Mouse (Mus musculus): ENCODE results near the gene Ypel2. TPM values are rescaled to one million over a fixed set of nuclear protein-coding genes. Genes with fewer than 3 reads are reported as not detected.

Ypel2 gene
- polyA plus RNA-seq, 1 experiment from 2014 or later = 7.7 TPM

DNA sequence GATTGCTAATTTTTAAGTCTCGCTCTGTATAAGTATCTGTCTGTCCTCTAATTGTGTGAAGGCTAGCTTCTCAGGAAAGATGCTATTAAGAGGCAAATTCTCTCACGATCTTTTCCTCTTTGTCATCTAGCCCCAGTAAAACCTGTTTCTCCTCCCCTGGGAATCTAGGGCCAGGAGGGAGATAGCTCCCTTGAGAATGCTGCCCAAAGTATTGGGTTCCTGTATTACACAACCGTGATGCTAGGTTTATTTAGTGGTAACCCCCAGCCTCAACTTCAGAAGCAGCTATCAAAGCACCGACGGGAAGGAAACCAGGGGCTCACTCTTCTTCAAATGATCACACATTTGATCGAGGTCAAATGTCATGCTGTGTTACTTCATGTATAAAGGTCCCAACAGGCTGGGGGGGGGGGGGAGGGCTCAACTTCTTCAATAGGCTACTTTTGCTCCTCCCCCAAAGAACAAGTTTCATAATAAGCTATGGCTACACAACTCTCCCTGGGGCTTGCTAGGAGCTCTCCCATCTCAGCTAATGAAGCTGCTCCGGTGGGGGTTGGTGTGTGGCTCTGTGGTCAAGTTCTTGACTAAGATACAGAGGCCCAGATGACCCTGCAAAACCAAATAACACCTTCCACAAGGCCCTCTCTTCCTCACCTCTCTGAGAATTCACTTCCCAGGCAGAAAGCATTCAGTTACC is 22.3 kb downstream of the Ypel2 start:
- Histone ChIP-seq H3K4me2 (ENCODE audit: low read depth, low read length) (no peak overlapping the region), H3K4me3 (replicated peaks; ENCODE audit: low read length) (no peak overlapping the region), H3K9ac (ENCODE audit: low read length) (no peak overlapping the region), H3K27ac (ENCODE audit: low read length) (no peak overlapping the region), H3K27me3 (ENCODE audit: control insufficient read depth, insufficient read depth, low read length) (no peaks in the 10 kb centered on the region), H3K9me3 (replicated peaks; ENCODE audit: control insufficient read depth, low read length) (no peaks in the 10 kb centered on the region), H3K36me3 (ENCODE audit: control insufficient read depth, insufficient read depth, low read length) (no peaks in the 10 kb centered on the region), H3K4me1 (ENCODE audit: control insufficient read depth, insufficient read depth, low read length) (peaks cover 18% of the 10 kb centered on the region)
- 67% methylated on average over 7 of the region's 7 CpGs for WGBS
- no peak for ATAC-seq (ENCODE audit: insufficient read depth, low FRiP score)

DNA sequence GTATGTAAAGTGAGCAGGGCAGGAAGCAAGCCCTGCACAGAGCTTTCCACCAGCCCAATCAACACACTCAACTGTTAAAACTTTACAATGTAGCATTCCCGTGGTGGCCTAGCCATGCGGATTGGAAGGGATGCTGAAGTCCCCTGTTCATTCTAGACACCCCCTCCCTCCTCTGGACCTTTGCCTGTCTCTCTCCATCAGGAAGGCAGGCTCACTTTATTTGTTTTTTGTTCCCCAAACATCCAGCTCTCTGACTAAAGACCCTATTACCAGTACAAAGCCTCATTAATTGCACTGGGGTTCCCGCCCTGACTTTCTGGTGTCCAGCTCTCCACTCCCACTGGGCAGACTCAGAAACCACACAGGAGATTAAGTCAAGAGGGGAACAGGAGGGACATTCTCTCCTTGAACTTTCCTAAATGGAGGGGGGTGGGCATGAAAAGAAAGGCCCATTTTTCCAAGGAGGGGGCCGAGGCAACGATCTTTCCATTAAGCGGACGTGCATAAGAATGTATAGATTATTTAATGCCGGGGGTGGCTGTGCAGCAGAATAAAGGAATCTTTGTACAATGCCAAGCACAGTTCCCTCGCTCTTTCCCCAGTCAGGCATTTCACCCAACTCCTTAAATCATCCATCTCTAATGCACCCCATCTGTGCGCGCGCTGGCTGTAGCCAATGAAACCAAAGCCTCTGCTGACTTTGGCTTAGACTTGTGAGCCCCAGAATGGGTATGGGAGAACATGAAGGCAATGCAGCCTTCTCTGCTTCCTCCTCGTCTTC is 24.3 kb downstream of the Ypel2 start:
- no peak overlapping the region for H3K9ac ChIP-seq (ENCODE audit: low read length)
- WGBS = 70% methylated on average over 13 of the region's 13 CpGs
- H3K4me2 ChIP-seq (ENCODE audit: low read depth, low read length) = no peak overlapping the region
- H3K9me3 ChIP-seq (replicated peaks; ENCODE audit: control insufficient read depth, low read length) = no peaks in the 10 kb centered on the region
- no peak overlapping the region; the same call in 1 of the 2 replicates for H3K27ac ChIP-seq (ENCODE audit: low read length)
- peaks cover 20% of the 10 kb centered on the region for H3K4me1 ChIP-seq (ENCODE audit: control insufficient read depth, insufficient read depth, low read length)
- H3K36me3 ChIP-seq (ENCODE audit: control insufficient read depth, insufficient read depth, low read length) = no peaks in the 10 kb centered on the region
- H3K27me3 ChIP-seq (ENCODE audit: control insufficient read depth, insufficient read depth, low read length) = no peaks in the 10 kb centered on the region
- H3K4me3 ChIP-seq (replicated peaks; ENCODE audit: low read length) = no peak overlapping the region
- no peak for ATAC-seq (ENCODE audit: insufficient read depth, low FRiP score)

DNA sequence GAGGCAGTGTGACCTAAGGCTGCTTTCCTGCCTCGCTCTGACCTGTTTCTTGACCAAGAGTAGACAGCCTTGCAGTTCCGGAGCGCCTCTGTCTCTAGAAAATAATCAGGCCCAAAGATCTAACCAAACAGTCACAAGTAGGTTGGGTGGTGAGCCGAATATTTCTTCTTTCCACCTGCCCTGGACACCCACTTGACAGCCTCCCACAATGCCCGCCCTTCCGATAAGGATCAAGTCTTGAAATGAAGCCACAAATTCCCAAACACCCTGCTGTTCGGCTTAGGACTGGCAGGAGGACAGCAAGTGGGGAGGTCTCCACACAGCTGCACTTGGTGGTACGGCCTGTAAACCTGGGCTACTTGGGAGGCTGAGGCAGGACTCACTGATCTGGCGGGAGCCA is 26.0 kb downstream of the Ypel2 start:
- Histone ChIP-seq H3K27me3 (ENCODE audit: control insufficient read depth, insufficient read depth, low read length) (no peaks in the 10 kb centered on the region), H3K4me1 (ENCODE audit: control insufficient read depth, insufficient read depth, low read length) (peaks cover 25% of the 10 kb centered on the region), H3K9ac (ENCODE audit: low read length) (no peak overlapping the region), H3K4me2 (ENCODE audit: low read depth, low read length) (no peak overlapping the region), H3K4me3 (replicated peaks; ENCODE audit: low read length) (no peak overlapping the region), H3K36me3 (ENCODE audit: control insufficient read depth, insufficient read depth, low read length) (no peaks in the 10 kb centered on the region), H3K27ac (ENCODE audit: low read length) (no peak overlapping the region), H3K9me3 (replicated peaks; ENCODE audit: control insufficient read depth, low read length) (no peaks in the 10 kb centered on the region)
- WGBS = 88% methylated on average over 9 of the region's 9 CpGs
- no peak for ATAC-seq (ENCODE audit: insufficient read depth, low FRiP score)

DNA sequence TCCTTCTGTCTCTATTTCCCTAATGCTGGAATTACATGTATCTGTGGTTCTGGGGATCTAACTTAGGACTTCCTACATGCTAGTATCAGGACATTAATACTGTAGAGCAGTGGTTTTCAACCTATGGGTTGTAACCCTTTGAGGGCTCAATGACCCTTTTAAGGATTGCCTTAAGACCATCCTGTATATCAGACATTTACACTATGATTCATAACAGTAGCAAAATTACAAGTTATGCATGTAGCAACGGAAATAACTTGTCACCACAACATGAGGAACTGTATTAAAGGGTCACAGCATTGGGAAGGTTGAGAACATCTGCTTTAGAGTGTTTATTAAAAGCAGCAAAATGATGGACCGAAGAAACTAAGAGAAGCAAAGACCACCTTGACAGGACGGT is 26.8 kb downstream of the Ypel2 start:
- H3K4me3 ChIP-seq (replicated peaks; ENCODE audit: low read length) = no peak overlapping the region
- no peaks in the 10 kb centered on the region for H3K9me3 ChIP-seq (replicated peaks; ENCODE audit: control insufficient read depth, low read length)
- no peaks in the 10 kb centered on the region for H3K36me3 ChIP-seq (ENCODE audit: control insufficient read depth, insufficient read depth, low read length)
- H3K4me1 ChIP-seq (ENCODE audit: control insufficient read depth, insufficient read depth, low read length) = peaks cover 33% of the 10 kb centered on the region
- H3K9ac ChIP-seq (ENCODE audit: low read length) = no peak overlapping the region
- ATAC-seq (ENCODE audit: insufficient read depth, low FRiP score) = no peak
- H3K27me3 ChIP-seq (ENCODE audit: control insufficient read depth, insufficient read depth, low read length) = no peaks in the 10 kb centered on the region
- no peak overlapping the region for H3K4me2 ChIP-seq (ENCODE audit: low read depth, low read length)
- no peak overlapping the region for H3K27ac ChIP-seq (ENCODE audit: low read length)
- 81% methylated on average over 3 of the region's 3 CpGs for WGBS

DNA sequence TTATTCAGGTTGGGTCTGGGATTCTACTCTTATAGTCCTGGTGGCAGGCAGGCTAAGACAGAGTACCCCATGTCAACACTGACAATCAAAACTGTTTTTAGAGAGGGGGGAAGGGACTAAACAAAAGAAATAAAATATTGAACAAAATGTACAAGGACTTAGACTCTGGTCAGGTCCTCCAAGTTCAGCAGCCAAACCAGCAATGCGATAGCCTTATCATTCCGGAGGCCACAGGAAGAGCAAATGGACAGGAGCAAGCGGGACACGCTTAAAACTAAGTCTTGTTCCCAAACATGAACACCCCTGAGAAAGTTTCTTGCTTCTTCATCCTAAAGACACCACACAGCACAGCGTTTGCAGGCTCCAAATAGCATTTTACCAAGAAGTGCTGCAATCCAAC is 28.4 kb downstream of the Ypel2 start:
- no peak for ATAC-seq (ENCODE audit: insufficient read depth, low FRiP score)
- no peaks in the 10 kb centered on the region for H3K36me3 ChIP-seq (ENCODE audit: control insufficient read depth, insufficient read depth, low read length)
- H3K27ac ChIP-seq (ENCODE audit: low read length) = no peak overlapping the region
- H3K4me1 ChIP-seq (ENCODE audit: control insufficient read depth, insufficient read depth, low read length) = peaks cover 49% of the 10 kb centered on the region
- H3K4me2 ChIP-seq (ENCODE audit: low read depth, low read length) = no peak overlapping the region
- no peaks in the 10 kb centered on the region for H3K27me3 ChIP-seq (ENCODE audit: control insufficient read depth, insufficient read depth, low read length)
- H3K4me3 ChIP-seq (replicated peaks; ENCODE audit: low read length) = no peak overlapping the region
- whole genome bisulfite sequencing = 83% methylated on average over 5 of the region's 5 CpGs
- no peaks in the 10 kb centered on the region for H3K9me3 ChIP-seq (replicated peaks; ENCODE audit: control insufficient read depth, low read length)
- H3K9ac ChIP-seq (ENCODE audit: low read length) = no peak overlapping the region

DNA sequence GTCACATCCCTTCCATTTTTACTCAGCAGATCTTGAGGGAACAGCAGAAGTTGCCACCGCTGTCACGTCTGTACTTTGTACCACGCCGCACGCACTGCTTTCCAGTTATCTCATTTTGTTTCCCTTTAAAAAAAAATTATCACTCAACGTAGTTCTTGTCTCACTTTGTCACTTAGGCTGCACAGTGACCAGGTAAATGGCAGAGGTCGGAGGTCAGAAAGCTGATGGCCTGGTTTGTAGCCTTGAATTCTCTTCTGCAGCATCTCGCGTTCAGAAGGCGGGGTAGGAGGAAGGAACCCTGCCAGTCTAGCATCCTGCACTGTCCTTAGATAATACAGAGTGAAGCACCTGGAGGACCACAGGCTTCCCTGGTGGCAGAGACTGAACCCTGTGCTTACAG is 29.8 kb downstream of the Ypel2 start:
- ATAC-seq (ENCODE audit: insufficient read depth, low FRiP score) = no peak
- no peaks in the 10 kb centered on the region for H3K27me3 ChIP-seq (ENCODE audit: control insufficient read depth, insufficient read depth, low read length)
- H3K27ac ChIP-seq (ENCODE audit: low read length) = no peak overlapping the region
- H3K4me3 ChIP-seq (replicated peaks; ENCODE audit: low read length) = no peak overlapping the region
- H3K9me3 ChIP-seq (replicated peaks; ENCODE audit: control insufficient read depth, low read length) = no peaks in the 10 kb centered on the region
- H3K9ac ChIP-seq (ENCODE audit: low read length) = no peak overlapping the region
- no peak overlapping the region for H3K4me2 ChIP-seq (ENCODE audit: low read depth, low read length)
- H3K4me1 ChIP-seq (ENCODE audit: control insufficient read depth, insufficient read depth, low read length) = peaks cover 55% of the 10 kb centered on the region
- 80% methylated on average over 10 of the region's 10 CpGs for WGBS
- H3K36me3 ChIP-seq (ENCODE audit: control insufficient read depth, insufficient read depth, low read length) = no peaks in the 10 kb centered on the region

DNA sequence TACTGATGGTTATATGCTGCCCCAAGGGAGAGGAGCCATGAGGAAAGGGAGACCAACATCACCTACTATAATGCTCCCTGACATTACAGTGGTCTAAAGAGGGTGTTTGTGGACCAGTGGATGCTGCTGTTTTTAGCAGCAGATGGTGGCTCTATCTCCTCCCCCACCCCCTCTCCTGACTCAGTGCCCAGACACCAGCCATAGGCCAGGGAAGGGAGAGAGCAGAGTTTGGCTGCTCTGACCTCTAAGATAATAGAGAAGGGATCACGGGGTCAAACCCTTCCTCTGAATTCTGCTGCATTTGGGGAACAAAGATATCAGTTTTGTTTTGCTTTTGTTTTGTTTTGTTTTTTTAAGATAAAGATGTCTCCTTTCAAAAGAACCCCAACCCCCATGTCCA is 30.5 kb downstream of the Ypel2 start:
- H3K9me3 ChIP-seq (replicated peaks; ENCODE audit: control insufficient read depth, low read length) = no peaks in the 10 kb centered on the region
- 38% methylated on average over 1 of the region's 1 CpGs for WGBS
- H3K27me3 ChIP-seq (ENCODE audit: control insufficient read depth, insufficient read depth, low read length) = no peaks in the 10 kb centered on the region
- no peaks in the 10 kb centered on the region for H3K36me3 ChIP-seq (ENCODE audit: control insufficient read depth, insufficient read depth, low read length)
- H3K27ac ChIP-seq (ENCODE audit: low read length) = peak overlapping the region; percentile 91; the same call in 1 of the 2 replicates
- no peak overlapping the region for H3K4me2 ChIP-seq (ENCODE audit: low read depth, low read length)
- H3K4me1 ChIP-seq (ENCODE audit: control insufficient read depth, insufficient read depth, low read length) = peaks cover 61% of the 10 kb centered on the region
- no peak for ATAC-seq (ENCODE audit: insufficient read depth, low FRiP score)
- H3K9ac ChIP-seq (ENCODE audit: low read length) = no peak overlapping the region
- H3K4me3 ChIP-seq (replicated peaks; ENCODE audit: low read length) = no peak overlapping the region

DNA sequence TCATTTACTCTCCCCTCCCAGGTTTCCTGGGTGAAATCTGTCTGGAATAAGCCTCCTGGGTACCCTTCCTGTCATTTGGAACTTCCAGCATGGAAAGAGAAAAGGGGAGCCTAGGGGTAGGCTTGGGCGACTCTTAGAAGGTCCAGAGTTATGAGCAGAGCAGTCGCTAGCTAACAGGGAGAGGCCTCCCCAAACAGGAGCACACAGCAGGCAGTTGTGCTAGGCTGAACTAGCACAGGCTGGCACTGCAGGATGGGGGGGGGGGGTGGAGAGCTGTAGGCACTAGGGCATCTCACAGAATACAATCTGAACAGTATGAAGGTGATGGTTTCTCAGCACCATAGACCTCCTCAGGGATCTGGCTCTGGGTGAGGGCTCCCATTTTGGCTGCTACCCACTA is 31.1 kb downstream of the Ypel2 start:
- Histone ChIP-seq H3K27me3 (ENCODE audit: control insufficient read depth, insufficient read depth, low read length) (no peaks in the 10 kb centered on the region), H3K4me2 (ENCODE audit: low read depth, low read length) (0 out of 2 replicates have a peak overlapping the region, but pooled peaks have one; percentile 19), H3K9ac (ENCODE audit: low read length) (0 out of 2 replicates have a peak overlapping the region, but pooled peaks have one; percentile 28), H3K4me3 (replicated peaks; ENCODE audit: low read length) (no peak overlapping the region), H3K27ac (ENCODE audit: low read length) (peak overlapping the region; percentile 91), H3K9me3 (replicated peaks; ENCODE audit: control insufficient read depth, low read length) (no peaks in the 10 kb centered on the region), H3K36me3 (ENCODE audit: control insufficient read depth, insufficient read depth, low read length) (no peaks in the 10 kb centered on the region), H3K4me1 (ENCODE audit: control insufficient read depth, insufficient read depth, low read length) (peaks cover 68% of the 10 kb centered on the region)
- peak; percentile 14; the same call in 1 of the 2 replicates for ATAC-seq (ENCODE audit: insufficient read depth, low FRiP score)
- WGBS = 34% methylated on average over 2 of the region's 2 CpGs
